Mouse (Mus musculus): ENCODE measurements around the gene Prdm2.

GRCm38 (mm10) chr4:143255541-143255940 lies 42.7 kb upstream of the Prdm2 start:
- no peak for TF ChIP-seq POLR2A (IDR thresholded peaks at IDR 0.05; ENCODE audit: control insufficient read depth, extremely low read depth, insufficient read depth, low read length, poor library complexity)
- no peak for TF ChIP-seq CTCF (IDR thresholded peaks at IDR 0.05; ENCODE audit: borderline replicate concordance, control insufficient read depth, extremely low read depth, insufficient read depth, low read length, poor library complexity)
